Mouse (Mus musculus) gonadal fat pad, adult 2 months (tissue): ENCODE data around the gene BC053393. TPM values are rescaled to one million over a fixed set of nuclear protein-coding genes. Genes with fewer than 3 reads are reported as not detected.
"Not testable (repeated sequence)": the region's sequence is repeated elsewhere in the genome, so short reads cannot be mapped to it uniquely, and the experiment has no call there.

Experiments
- DNase-seq: peaks from one replicate; pipeline ENCODE4 v3.0.0-alpha.2; 2012; ENCODE audit warnings: low read depth
- polyA plus RNA-seq: library from polyadenylated mRNA; depleted of rRNA; stranded (reverse); fragments of >200 nt; gene quantifications from 2 replicates; pipeline ENCODE4 v1.2.3, GENCODE M21; 2012; rRNA removed

BC053393 gene
- polyA plus RNA-seq = not detected in 2 replicates

- no peak for DNase-seq
Observed at GRCm38 (mm10) chr11:46571327-46571726, at the start of gene BC053393. Gene BC053393 (plus strand): TSS chr11:46571536.

DNA sequence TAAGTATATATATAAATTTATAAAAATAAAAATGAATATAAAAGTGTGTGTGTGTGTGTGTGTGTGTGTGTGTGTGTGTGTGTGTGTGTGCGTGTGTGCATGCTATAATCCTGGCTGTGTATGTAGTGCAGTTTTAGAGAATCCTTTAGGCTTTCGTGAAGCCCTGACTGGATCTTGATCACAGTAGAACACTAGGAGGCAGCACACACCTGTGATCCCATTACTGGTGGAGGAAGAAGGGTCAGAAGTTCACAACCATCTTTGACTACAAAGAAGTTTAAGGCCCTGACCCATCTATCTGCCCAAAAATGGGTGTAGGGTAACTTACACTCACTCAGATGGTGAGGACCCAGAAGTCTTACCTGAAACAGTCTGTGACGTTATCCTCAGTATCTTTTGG, 48.6 kb upstream of the BC053393 start:
- no peak for DNase-seq

DNA sequence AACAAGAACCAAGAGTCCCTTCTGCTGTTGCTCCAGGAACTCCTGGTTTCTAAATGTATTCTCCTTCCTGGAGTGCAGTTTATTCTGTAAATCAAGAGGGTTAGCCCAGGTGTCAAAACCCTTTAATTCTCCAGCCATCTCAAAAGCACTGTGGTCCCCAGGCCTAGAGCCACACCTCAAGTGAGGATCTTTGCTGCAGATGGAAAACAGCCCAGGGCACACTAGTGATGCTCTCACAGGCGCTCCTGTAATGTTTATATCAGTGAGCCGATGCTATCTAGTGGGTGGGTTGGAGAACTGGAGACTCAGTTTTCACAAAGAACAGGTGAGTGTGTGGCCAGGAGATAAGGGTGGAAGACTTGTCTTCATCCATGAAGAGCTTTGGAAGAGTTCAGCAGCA, 47.4 kb upstream of the BC053393 start, which contains the start of gene Gm12169:
Gene Gm12169 (plus strand): TSS at position 301 of the 400 bp plus-strand sequence.
- DNase-seq = no peak

- DNase-seq = no peak
Observed at GRCm38 (mm10) chr11:46530149-46530548, 41.2 kb upstream of the BC053393 start.

- no peak for DNase-seq
Observed at GRCm38 (mm10) chr11:46536978-46537377, 34.4 kb upstream of the BC053393 start.

DNA sequence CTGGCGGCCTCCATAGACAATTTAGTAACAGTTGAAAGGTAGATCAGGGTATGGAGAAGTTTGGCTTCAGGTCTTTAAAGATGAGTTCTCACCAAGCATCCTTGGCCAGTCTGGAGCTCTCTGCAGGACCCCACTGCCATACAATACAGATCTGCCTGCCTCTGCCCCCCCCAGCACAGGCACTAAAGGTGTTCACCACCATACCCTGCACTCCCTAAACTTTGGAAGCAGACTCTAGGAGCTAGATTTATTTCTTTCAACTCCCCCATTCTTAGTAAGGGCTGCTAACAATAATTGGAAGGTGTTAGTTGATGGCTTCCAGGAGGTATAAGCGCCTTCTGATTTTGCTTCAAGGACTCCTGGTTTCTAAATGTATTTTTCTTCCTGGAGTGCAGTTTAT, 27.8 kb upstream of the BC053393 start:
- no peak for DNase-seq

DNA sequence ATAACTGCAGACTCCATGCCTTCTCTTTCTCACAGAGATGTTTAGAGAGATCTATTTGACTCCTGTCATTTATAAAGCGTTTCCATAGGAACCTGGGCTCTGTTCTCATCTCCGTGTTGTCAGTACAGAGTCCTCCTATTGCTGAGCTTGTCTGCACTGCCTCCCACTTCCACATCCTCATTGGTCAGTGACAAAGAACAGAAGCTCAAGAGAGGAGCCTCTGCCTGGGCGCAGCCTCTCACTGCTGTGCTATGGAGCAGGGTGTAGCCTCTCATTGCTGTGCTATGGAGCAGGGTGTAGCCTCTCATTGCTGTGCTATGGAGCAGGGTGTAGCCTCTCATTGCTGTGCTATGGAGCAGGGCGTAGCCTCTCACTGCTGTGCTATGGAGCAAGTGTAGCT, 21.6 kb upstream of the BC053393 start:
- no peak for DNase-seq

DNA sequence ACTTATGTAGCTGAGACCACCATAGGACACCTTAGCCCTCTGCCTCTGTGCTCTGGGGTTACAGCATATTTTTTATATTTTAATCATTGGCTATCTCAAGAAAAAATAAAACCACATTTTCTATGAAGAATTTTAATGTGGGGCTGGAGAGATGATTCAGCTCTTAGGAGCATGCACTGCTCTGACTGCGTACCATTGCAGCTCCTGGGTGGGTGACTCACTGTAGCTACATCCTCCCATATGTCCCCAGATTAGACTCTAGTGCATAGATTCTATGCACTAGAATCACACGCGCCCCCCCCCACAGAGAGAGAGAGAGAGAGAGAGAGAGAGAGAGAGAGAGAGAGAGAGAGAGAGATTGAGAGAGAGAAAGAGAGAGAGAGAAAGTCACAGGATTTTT, 18.6 kb upstream of the BC053393 start:
- DNase-seq = no peak

- DNase-seq = no peak
Observed at GRCm38 (mm10) chr11:46561096-46561495, 10.2 kb upstream of the BC053393 start.

- no peak for DNase-seq
Observed at GRCm38 (mm10) chr11:46564671-46565070, 6.7 kb upstream of the BC053393 start.

GRCm38 (mm10) chr11:46565967-46566366, 5.4 kb upstream of the BC053393 start:
- DNase-seq = no peak

DNA sequence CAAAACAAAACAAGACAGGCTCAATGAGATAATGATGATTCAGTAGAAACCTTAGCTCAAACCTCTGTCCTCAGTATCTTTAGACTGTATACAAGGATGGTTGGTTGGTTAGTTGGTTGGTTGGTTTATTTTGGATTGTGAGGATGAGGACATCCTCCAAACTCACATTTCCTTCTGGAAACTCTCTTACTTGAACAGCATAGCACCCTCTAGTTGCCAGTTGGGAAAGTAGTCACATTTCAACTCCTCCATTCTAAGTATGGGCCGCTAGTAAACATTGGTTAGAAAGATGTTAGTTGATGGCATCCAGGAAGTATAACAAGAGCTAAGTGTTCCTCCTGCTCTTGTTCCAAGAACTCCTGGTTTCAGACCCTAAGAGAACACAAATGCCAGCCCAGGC, 2.2 kb upstream of the BC053393 start:
- DNase-seq = no peak

DNA sequence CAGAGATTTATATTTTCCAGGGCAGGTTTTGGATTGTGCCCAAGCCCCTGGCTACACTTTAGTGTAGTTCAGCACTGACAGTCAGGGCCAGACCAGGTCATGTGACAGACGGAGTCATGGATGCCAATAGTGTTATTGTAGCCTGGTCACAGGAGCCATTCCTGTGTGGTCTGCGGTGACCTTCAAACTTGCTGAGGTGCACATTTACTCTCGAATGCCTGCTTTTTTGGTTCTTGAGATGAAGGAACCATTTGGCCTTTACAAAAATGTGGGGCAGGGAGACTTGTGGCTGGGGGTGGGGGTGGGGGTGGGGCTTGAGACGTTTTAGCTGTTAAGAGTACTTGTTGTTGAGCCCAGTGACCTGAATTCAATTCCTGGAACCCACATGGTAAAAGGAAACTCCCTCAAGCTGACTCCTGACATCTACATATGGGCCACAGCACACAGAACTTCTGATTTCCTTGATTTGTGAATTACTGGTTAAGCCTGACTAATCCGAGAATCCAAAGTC, 7.5 kb downstream of the BC053393 start:
- no peak for DNase-seq

DNA sequence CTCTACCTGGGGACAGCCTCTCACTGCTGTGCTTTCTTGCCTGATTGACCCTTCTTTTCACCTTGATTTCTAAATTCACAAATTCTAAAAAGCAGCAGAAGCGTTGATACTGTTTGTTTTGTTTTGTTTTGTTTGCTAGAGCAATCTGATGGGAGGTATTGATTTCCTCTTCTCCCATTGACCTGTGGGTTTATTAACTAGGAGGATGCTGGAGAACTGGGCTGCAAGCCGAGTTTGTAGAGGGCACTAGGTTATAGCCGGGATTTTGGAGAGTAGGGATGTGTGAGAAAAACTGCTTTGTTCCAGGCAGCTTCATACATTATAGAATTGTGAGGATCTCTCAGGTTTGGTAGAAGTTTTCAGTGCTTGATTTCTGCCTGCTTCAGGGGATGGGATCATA, 9.1 kb downstream of the BC053393 start:
- DNase-seq = no peak

GRCm38 (mm10) chr11:46582741-46583140, 11.4 kb downstream of the BC053393 start:
- DNase-seq = no peak

GRCm38 (mm10) chr11:46592416-46592815, 21.1 kb downstream of the BC053393 start:
- no peak for DNase-seq

DNA sequence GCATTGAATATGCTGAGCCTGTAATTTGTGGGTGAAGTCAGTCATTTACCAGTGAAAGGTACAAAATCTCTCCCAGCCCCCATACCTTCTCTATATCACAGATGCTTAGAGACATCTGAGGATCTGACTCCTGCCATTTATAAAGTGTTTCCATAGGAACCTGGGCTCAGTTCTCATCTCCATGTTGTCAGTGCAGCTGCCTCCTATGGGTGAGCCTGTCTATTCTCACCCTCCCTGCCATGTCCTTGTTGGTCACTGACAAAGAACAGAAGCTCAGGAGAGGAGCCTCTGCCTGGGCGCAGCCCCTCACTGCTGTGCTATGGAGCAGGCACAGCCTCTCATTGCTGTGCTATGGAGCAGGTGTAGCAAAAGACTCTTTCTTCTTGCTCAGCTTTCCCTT, 48.6 kb downstream of the BC053393 start:
- DNase-seq = no peak

DNA sequence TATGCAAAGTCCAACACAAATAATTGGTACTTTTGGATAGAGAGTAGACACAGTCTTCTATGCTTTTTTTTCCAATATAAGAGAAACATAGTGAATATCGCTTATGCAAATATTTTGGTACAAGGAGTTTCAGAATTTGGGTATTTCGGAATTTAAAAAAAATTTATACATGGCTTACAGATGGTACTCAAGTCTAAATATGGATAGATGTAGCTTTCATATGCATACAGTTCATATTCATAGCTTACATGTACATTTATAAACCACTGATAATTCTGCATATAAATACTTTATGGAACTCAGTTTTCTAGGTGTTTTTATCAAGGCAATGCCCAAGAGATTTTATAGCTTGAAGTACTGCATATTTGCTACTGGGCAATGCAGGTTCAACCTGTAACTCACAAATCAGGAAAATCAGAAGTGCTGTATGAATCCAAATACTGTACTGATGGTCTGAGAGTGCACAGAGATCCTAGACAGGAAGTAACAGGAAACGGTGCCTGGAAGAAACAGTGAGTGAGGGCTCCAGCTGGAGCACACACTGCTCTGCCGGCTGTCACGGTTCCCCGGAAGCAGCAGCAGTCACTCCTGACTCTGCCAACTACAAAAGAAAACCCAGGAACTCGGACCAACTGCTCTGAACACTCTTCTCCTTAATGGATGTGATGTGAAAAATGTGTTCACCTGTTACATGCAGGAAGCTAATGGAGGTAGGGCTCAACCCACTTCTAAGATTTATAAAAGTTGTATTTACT, 49.3 kb downstream of the BC053393 start:
- no peak for DNase-seq

- DNase-seq = no peak
Observed at GRCm38 (mm10) chr11:46629211-46629795, 58.0 kb downstream of the BC053393 start, which contains the start of gene Dppa1. Gene Dppa1 (minus strand): TSS chr11:46629261.

GRCm38 (mm10) chr11:46631635-46632034, 60.3 kb downstream of the BC053393 start:
- DNase-seq = no peak

GRCm38 (mm10) chr11:46635516-46635915, 64.2 kb downstream of the BC053393 start:
- DNase-seq = not testable (repeated sequence)

GRCm38 (mm10) chr11:46636568-46636967, 65.2 kb downstream of the BC053393 start:
- DNase-seq = no peak
